Mouse (Mus musculus) megakaryocyte, adult 5-6 weeks (primary cell): ENCODE results near the gene Thbs3. TPM values are rescaled to one million over a fixed set of nuclear protein-coding genes. Genes with fewer than 3 reads are reported as not detected.

Experiments
- ATAC-seq: 2 replicates; pipeline ENCODE4 v1.8.0; 2016; ENCODE audit warnings: mild to moderate bottlenecking, inconsistent platforms; ENCODE audit not compliant: poor library complexity, severe bottlenecking
- total RNA-seq, 2 experiments: library from RNA; stranded (forward) in 1 of 2; stranded (reverse) in 1 of 2; fragments of 153-499, 151-499 nt in 1 of 2; fragments of 221-1000, 200-1000 nt in 1 of 2; gene quantifications; 2 replicates each; pipeline versions ENCODE4 v1.2.3 to v1.2.4; 2015 to 2017

Thbs3 gene
- total RNA-seq (2015) (0.07 TPM in 1 of 2 replicates, not detected in the other), total RNA-seq (2017) (0.12 and 0.70 TPM in 2 replicates)

- no peak for ATAC-seq
Measured at GRCm38 (mm10) chr3:89214681-89215411, at the start of gene Thbs3. Gene Thbs3, plus strand, starts transcription at chr3:89215180.

GRCm38 (mm10) chr3:89165268-89165870 is 49.6 kb upstream of the Thbs3 start:
- ATAC-seq, result no peak

GRCm38 (mm10) chr3:89166945-89167344 is 48.0 kb upstream of the Thbs3 start:
- no peak for ATAC-seq

- no peak for ATAC-seq
Measured at GRCm38 (mm10) chr3:89174844-89175243, 40.1 kb upstream of the Thbs3 start.

GRCm38 (mm10) chr3:89175544-89175943 is 39.4 kb upstream of the Thbs3 start:
- ATAC-seq, result no peak

GRCm38 (mm10) chr3:89176421-89176820 is 38.6 kb upstream of the Thbs3 start:
- no peak for ATAC-seq

- peak; percentile 95 for ATAC-seq
Measured at GRCm38 (mm10) chr3:89177242-89178106, 37.5 kb upstream of the Thbs3 start, which contains the start of gene Scamp3. Gene Scamp3, plus strand, starts transcription at chr3:89177473.

- no peak for ATAC-seq
Measured at GRCm38 (mm10) chr3:89178107-89178385, 36.9 kb upstream of the Thbs3 start.

GRCm38 (mm10) chr3:89179056-89179455 is 35.9 kb upstream of the Thbs3 start:
- ATAC-seq, result no peak

- ATAC-seq, result no peak
Measured at GRCm38 (mm10) chr3:89181749-89182500, 33.1 kb upstream of the Thbs3 start.

GRCm38 (mm10) chr3:89182531-89183057 is 32.4 kb upstream of the Thbs3 start:
- peak; percentile 26 for ATAC-seq

- peak; percentile 90 for ATAC-seq
Measured at GRCm38 (mm10) chr3:89183058-89183958, 31.7 kb upstream of the Thbs3 start, which contains the start of gene Fam189b. Gene Fam189b, plus strand, starts transcription at chr3:89183143.

- ATAC-seq, result no peak
Measured at GRCm38 (mm10) chr3:89183959-89184315, 31.0 kb upstream of the Thbs3 start.

- no peak for ATAC-seq
Measured at GRCm38 (mm10) chr3:89187197-89187596, 27.8 kb upstream of the Thbs3 start.

- peak; percentile 28; the same call in 1 of the 2 replicates for ATAC-seq
Measured at GRCm38 (mm10) chr3:89187690-89188477, 27.1 kb upstream of the Thbs3 start.

- ATAC-seq, result 0 out of 2 replicates have a peak, but pooled peaks have one; percentile 14
Measured at GRCm38 (mm10) chr3:89188478-89188875, 26.5 kb upstream of the Thbs3 start.

GRCm38 (mm10) chr3:89190436-89190835 is 24.5 kb upstream of the Thbs3 start:
- ATAC-seq, result peak; percentile 55; the same call in 1 of the 2 replicates

- ATAC-seq, result no peak
Measured at GRCm38 (mm10) chr3:89193351-89193750, 21.6 kb upstream of the Thbs3 start.

GRCm38 (mm10) chr3:89193853-89194252 is 21.1 kb upstream of the Thbs3 start:
- no peak for ATAC-seq
